Mouse (Mus musculus) liver, postnatal 0 days (tissue): ENCODE data around the gene Mob3b.

Experiments
- CTCF ChIP-seq: sonication (generic); IDR thresholded peaks from 2 replicates; pipeline ENCODE4 v1.5.1; 2016; ENCODE audit warnings: antibody characterized with exemption, low read depth
- EP300 ChIP-seq: IDR thresholded peaks from 2 replicates; pipeline ENCODE4 v1.6.1; 2016; ENCODE audit warnings: antibody characterized with exemption, low read depth, mild to moderate bottlenecking

GRCm38 (mm10) chr4:34964906-34965305 is 192.4 kb downstream of the Mob3b start:
- TF ChIP-seq CTCF, result no peak
- no peak for TF ChIP-seq EP300
